15 mouse cellular contexts compared by ENCODE assay signal in genomic region chr5:121313764-121314474, GRCm38 (mm10).
DNase-seq lines count a peak whose midpoint lies in the region; ATAC-seq and TF ChIP-seq lines count a peak whose summit lies in the region.
"Had no signal": no experiment of that assay in that cellular context is flagged by ENCODE, and none has a peak within 500 bp of the region (broad histone marks: within the 10 kb centered on the region; RNA-seq: fewer than 3 reads in every experiment).

No protein-coding gene starts in this region.

- no peak for TF ChIP-seq CTCF in intestine, postnatal 0 days (IDR thresholded peaks at IDR 0.05; ENCODE audit: low read depth)

- no peak overlapping the region for H3K9ac ChIP-seq in liver, embryonic 11.5 days (ENCODE audit: low read depth, low read length)
- no peak overlapping the region for H3K9ac ChIP-seq in intestine, postnatal 0 days (ENCODE audit: low read depth, low read length)
- H3K9ac ChIP-seq: embryonic facial prominence, embryonic 12.5 days; hindbrain, embryonic 12.5 days; limb, embryonic 15.5 days; liver, postnatal 0 days had no signal

- H3K27me3 ChIP-seq in liver, embryonic 11.5 days (replicated peaks; ENCODE audit: control insufficient read depth, insufficient read depth, low read length), result no peaks in the 10 kb centered on the region
- no peaks in the 10 kb centered on the region for H3K27me3 ChIP-seq in intestine, postnatal 0 days (replicated peaks; ENCODE audit: control insufficient read depth, insufficient read depth, low read length)
- H3K27me3 ChIP-seq: embryonic facial prominence, embryonic 12.5 days; hindbrain, embryonic 12.5 days; limb, embryonic 15.5 days had no signal

- H3K4me1 ChIP-seq in liver, embryonic 11.5 days (replicated peaks; ENCODE audit: control insufficient read depth, insufficient read depth, low read length), result no peaks in the 10 kb centered on the region
- no peaks in the 10 kb centered on the region for H3K4me1 ChIP-seq in intestine, postnatal 0 days (replicated peaks; ENCODE audit: control insufficient read depth, insufficient read depth, low read length)
- H3K4me1 ChIP-seq: embryonic facial prominence, embryonic 12.5 days; hindbrain, embryonic 12.5 days; limb, embryonic 15.5 days had no signal

- peak; percentile 58 for DNase-seq in cerebellum, adult 11-12 months
- no peak for DNase-seq in cerebellum, postnatal 10 days
- DNase-seq in left cerebral cortex, postnatal 14 days (ENCODE audit: low spot score in 2 of 2), result peak; percentile 36 to 62
- no peak for DNase-seq in left cerebral cortex, postnatal 4 days
- peak; percentile 65 for DNase-seq in layer of hippocampus, adult 11-12 months (ENCODE audit: low spot score)
- DNase-seq in layer of hippocampus, postnatal 36 days, result peak; percentile 59 to 68
- DNase-seq in liver, embryonic 11.5 days (ENCODE audit: low spot score), result no peak
- DNase-seq: gastrocnemius, postnatal 36 days; liver, postnatal 0 days; lung, postnatal 14 days; thymus, adult 18-20 months had no signal

- no peak for ATAC-seq in liver, embryonic 11.5 days (replicated peaks; ENCODE audit: low FRiP score)
- no peak for ATAC-seq in intestine, postnatal 0 days
- ATAC-seq: liver, postnatal 0 days had no signal

- H3K27ac ChIP-seq in liver, embryonic 11.5 days (ENCODE audit: low read depth, low read length), result no peak overlapping the region
- H3K27ac ChIP-seq in intestine, postnatal 0 days (ENCODE audit: low read depth, low read length), result no peak overlapping the region
- H3K27ac ChIP-seq: embryonic facial prominence, embryonic 12.5 days; hindbrain, embryonic 12.5 days; limb, embryonic 15.5 days had no signal

- H3K36me3 ChIP-seq in liver, embryonic 11.5 days (ENCODE audit: control insufficient read depth, insufficient read depth, low read length), result peaks cover 68% of the 10 kb centered on the region
- peaks cover 98% of the 10 kb centered on the region for H3K36me3 ChIP-seq in intestine, postnatal 0 days (ENCODE audit: control insufficient read depth, insufficient read depth)

- no peak overlapping the region for H3K4me3 ChIP-seq in liver, embryonic 11.5 days (ENCODE audit: low read depth, low read length)
- H3K4me3 ChIP-seq in intestine, postnatal 0 days (ENCODE audit: low read depth, low read length), result no peak overlapping the region
- H3K4me3 ChIP-seq: embryonic facial prominence, embryonic 12.5 days; hindbrain, embryonic 12.5 days; limb, embryonic 15.5 days had no signal

- intact Hi-C loops in left cerebral cortex, postnatal 14 days (cut with DNase I), result loop anchor here (5.0 kb wide), 1 partner anchor 48 kb away; no protein-coding TSS in a partner anchor
- intact Hi-C loops in left cerebral cortex, postnatal 4 days (cut with DNase I), result no loop called here

- H3K9me3 ChIP-seq in liver, embryonic 11.5 days (ENCODE audit: control insufficient read depth, low read length), result no peaks in the 10 kb centered on the region
- no peaks in the 10 kb centered on the region for H3K9me3 ChIP-seq in intestine, postnatal 0 days (ENCODE audit: control insufficient read depth)
- H3K9me3 ChIP-seq: embryonic facial prominence, embryonic 12.5 days; hindbrain, embryonic 12.5 days; limb, embryonic 15.5 days had no signal

- H3K4me2 ChIP-seq in liver, embryonic 11.5 days, result no peak overlapping the region
- no peak overlapping the region for H3K4me2 ChIP-seq in intestine, postnatal 0 days (replicated peaks; ENCODE audit: low read depth)
- H3K4me2 ChIP-seq: embryonic facial prominence, embryonic 12.5 days; hindbrain, embryonic 12.5 days; limb, embryonic 15.5 days had no signal

- WGBS in liver, embryonic 11.5 days, result 87% methylated on average over 10 of the region's 10 CpGs
- WGBS in intestine, postnatal 0 days, result 89% methylated on average over 10 of the region's 10 CpGs

Comparison
In these comparisons a context has a peak if more than half of its experiments do, and no peak if none do; other contexts are left out.
1. DNase-seq: peak in cerebellum, adult 11-12 months (single experiment), left cerebral cortex, postnatal 14 days (2 of 2), layer of hippocampus, adult 11-12 months (single experiment) and layer of hippocampus, postnatal 36 days (2 of 2); none in cerebellum, postnatal 10 days (0 of 2), left cerebral cortex, postnatal 4 days (single experiment) and liver, embryonic 11.5 days (single experiment).